Mouse (Mus musculus): ENCODE measurements around the gene Olfr90. TPM values are rescaled to one million over a fixed set of nuclear protein-coding genes. Genes with fewer than 3 reads are reported as not detected.
"Not testable (repeated sequence)": the region's sequence is repeated elsewhere in the genome, so short reads cannot be mapped to it uniquely, and the experiment has no call there.

The Olfr90 gene
- total RNA-seq (2021), result not detected
- long read RNA-seq, experiment 1, result 0 reads
- long read RNA-seq, experiment 2, result 0 reads

GRCm38 (mm10) chr17:37088399-37088798 is at the start of gene Olfr90:
Gene Olfr90, minus strand, starts transcription at chr17:37088499.
- DNase-seq, result no peak

- not testable (repeated sequence) for DNase-seq
These were observed 43.1 kb upstream of the Olfr90 start for GRCm38 (mm10) chr17:37131366-37131765.

- no peak for DNase-seq
These were observed 31.7 kb upstream of the Olfr90 start, which contains the start of gene Olfr92 for GRCm38 (mm10) chr17:37119988-37120387. Gene Olfr92, minus strand, starts transcription at chr17:37120088.

- no peak for DNase-seq
These were observed 9.9 kb upstream of the Olfr90 start, which contains the start of gene Olfr91 for GRCm38 (mm10) chr17:37098178-37098577. Gene Olfr91, minus strand, starts transcription at chr17:37098278.

- DNase-seq, result no peak
These were observed 5.0 kb upstream of the Olfr90 start for GRCm38 (mm10) chr17:37093289-37093688.

GRCm38 (mm10) chr17:37092198-37092597 is 3.9 kb upstream of the Olfr90 start:
- DNase-seq, result no peak

- DNase-seq, result no peak
These were observed 2.8 kb downstream of the Olfr90 start for GRCm38 (mm10) chr17:37085545-37085944.

- DNase-seq, result no peak
These were observed 3.7 kb downstream of the Olfr90 start for GRCm38 (mm10) chr17:37084632-37085031.

GRCm38 (mm10) chr17:37083327-37083726 is 5.0 kb downstream of the Olfr90 start:
- peak; percentile 60 for DNase-seq

- DNase-seq, result no peak
These were observed 6.6 kb downstream of the Olfr90 start for GRCm38 (mm10) chr17:37081659-37082058.

- DNase-seq, result peak; percentile 27
These were observed 8.2 kb downstream of the Olfr90 start for GRCm38 (mm10) chr17:37080119-37080518.

- DNase-seq, result no peak
These were observed 9.3 kb downstream of the Olfr90 start for GRCm38 (mm10) chr17:37078990-37079389.

GRCm38 (mm10) chr17:37078193-37078592 is 10.1 kb downstream of the Olfr90 start:
- DNase-seq, result no peak

- no peak for DNase-seq
These were observed 12.5 kb downstream of the Olfr90 start for GRCm38 (mm10) chr17:37075766-37076165.

GRCm38 (mm10) chr17:37075181-37075580 is 13.1 kb downstream of the Olfr90 start:
- DNase-seq, result no peak

- DNase-seq, result no peak
These were observed 15.5 kb downstream of the Olfr90 start for GRCm38 (mm10) chr17:37072730-37073276.

- no peak for DNase-seq
These were observed 16.1 kb downstream of the Olfr90 start for GRCm38 (mm10) chr17:37072080-37072729.

- no peak for DNase-seq
These were observed 18.2 kb downstream of the Olfr90 start for GRCm38 (mm10) chr17:37070121-37070520.

- no peak for DNase-seq
These were observed 20.4 kb downstream of the Olfr90 start for GRCm38 (mm10) chr17:37067861-37068260.

- DNase-seq, result no peak
These were observed 22.3 kb downstream of the Olfr90 start for GRCm38 (mm10) chr17:37065993-37066392.

- DNase-seq, result no peak
These were observed 24.4 kb downstream of the Olfr90 start for GRCm38 (mm10) chr17:37063686-37064495.

GRCm38 (mm10) chr17:37063063-37063462 is 25.2 kb downstream of the Olfr90 start:
- DNase-seq, result no peak

GRCm38 (mm10) chr17:37062101-37062641 is 26.1 kb downstream of the Olfr90 start:
- DNase-seq, result no peak

Measured in gastrocnemius, postnatal 10 days (tissue).